Mouse (Mus musculus): ENCODE results near the gene Xrcc4. TPM values are rescaled to one million over a fixed set of nuclear protein-coding genes. Genes with fewer than 3 reads are reported as not detected.

The Xrcc4 gene
- polyA plus RNA-seq, 1 experiment from 2014 or later, result 15.5 TPM

DNA sequence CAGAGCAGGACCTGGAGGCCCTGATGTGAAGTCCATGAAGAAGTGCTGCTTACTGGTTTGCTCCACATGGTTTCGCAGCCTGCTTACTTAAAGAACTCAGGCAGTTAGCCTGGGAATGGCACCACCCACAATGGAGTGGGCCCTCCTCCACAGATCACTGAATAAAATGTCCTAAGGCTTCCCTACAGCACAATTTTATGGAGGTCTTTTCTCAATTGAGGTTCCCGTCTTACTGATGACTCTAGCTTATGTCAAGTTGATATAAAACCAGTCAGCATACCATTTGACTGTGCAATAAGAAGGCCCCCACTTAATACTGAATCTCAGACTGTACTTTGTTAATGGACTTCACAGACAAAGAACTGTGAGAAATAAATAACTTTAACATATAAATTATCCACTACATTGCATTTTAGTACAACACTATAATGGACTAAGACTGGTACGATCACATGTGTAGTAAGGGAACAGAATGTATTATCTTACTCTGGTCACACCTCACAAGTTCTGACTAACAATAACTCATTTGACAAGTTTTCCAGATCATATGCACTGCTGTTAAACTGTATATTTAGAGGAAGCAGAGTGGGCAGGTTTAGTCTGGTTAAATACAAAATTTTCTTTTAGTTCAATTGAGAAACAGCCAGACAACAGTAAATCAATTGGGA is 170.5 kb downstream of the Xrcc4 start:
- H3K27me3 ChIP-seq (replicated peaks), result no peaks in the 10 kb centered on the region
- H3K9ac ChIP-seq (replicated peaks), result no peak overlapping the region
- no peak overlapping the region for H3K4me2 ChIP-seq
- no peaks in the 10 kb centered on the region for H3K4me1 ChIP-seq
- ATAC-seq (ENCODE audit: low FRiP score), result no peak
- no peaks in the 10 kb centered on the region for H3K9me3 ChIP-seq (replicated peaks)
- no peak overlapping the region for H3K4me3 ChIP-seq (replicated peaks)
- no peaks in the 10 kb centered on the region for H3K36me3 ChIP-seq
- no peak overlapping the region for H3K27ac ChIP-seq (replicated peaks)
- 75% methylated on average over 3 of the region's 3 CpGs for WGBS

DNA sequence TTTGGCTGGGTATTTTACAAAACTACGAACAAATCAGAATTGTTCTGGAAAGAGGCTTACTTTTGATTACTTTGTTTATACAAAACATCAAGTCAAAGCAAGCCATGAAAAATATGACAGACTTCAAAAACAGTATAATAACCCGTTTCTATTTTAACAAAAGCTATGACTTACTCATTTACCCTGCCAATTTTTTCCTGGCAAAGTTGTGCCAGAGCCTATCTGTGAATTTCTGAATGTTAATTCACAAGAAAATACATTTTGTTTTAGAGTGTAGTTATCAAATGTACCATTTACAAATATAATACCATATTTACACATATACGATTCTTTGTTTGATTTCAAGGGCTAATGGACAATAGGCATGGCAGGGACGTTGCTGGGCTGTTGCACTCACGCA is 175.1 kb downstream of the Xrcc4 start:
- H3K9ac ChIP-seq (replicated peaks), result no peak overlapping the region
- WGBS, result 84% methylated on average over 5 of the region's 5 CpGs
- no peak overlapping the region for H3K27ac ChIP-seq (replicated peaks)
- no peaks in the 10 kb centered on the region for H3K9me3 ChIP-seq (replicated peaks)
- no peak for ATAC-seq (ENCODE audit: low FRiP score)
- H3K4me3 ChIP-seq (replicated peaks), result no peak overlapping the region
- H3K36me3 ChIP-seq, result no peaks in the 10 kb centered on the region
- no peaks in the 10 kb centered on the region for H3K27me3 ChIP-seq (replicated peaks)
- no peak overlapping the region for H3K4me2 ChIP-seq
- no peaks in the 10 kb centered on the region for H3K4me1 ChIP-seq

DNA sequence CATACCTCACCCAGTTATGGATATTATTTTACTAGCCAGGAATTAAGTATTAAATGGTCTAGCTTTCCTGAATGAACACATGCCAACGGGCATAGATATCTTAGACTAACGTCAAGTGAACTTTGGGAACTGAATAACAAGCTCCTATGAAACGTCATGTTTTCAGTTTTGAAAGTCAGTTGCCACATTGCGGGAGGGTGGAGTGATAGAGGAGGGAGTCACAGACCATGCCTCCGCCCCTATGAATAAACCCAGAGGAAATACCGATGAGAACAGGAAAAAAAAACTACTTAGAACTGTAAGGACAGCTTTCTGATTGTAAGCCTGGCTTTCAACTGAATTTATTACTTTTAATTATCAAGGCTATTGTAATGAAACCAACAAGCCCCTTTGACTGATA is 175.5 kb downstream of the Xrcc4 start:
- H3K9me3 ChIP-seq (replicated peaks), result no peaks in the 10 kb centered on the region
- no peak for ATAC-seq (ENCODE audit: low FRiP score)
- no peak overlapping the region for H3K4me3 ChIP-seq (replicated peaks)
- H3K36me3 ChIP-seq, result no peaks in the 10 kb centered on the region
- no peaks in the 10 kb centered on the region for H3K27me3 ChIP-seq (replicated peaks)
- H3K9ac ChIP-seq (replicated peaks), result no peak overlapping the region
- no peak overlapping the region for H3K27ac ChIP-seq (replicated peaks)
- no peak overlapping the region for H3K4me2 ChIP-seq
- 81% methylated on average over 6 of the region's 6 CpGs for WGBS
- H3K4me1 ChIP-seq, result no peaks in the 10 kb centered on the region

DNA sequence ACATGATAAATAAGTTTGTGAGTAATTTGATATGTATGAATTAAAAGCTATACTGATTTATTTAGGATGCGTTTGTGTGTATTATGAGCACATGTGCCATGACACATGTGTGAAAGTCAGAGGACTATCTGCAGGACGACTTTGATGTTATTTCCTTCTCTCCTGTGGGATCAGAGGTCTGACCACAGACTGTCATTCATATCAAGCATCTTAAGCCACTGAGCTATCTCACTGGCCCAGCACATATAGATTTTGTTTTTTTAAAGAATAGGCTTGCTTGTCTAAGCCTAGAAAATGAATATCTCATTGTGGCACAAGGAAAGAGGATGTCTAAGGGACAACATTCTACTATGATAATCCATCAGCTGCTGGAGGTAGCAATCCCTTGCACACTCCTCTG is 183.3 kb downstream of the Xrcc4 start:
- Histone ChIP-seq H3K36me3 (no peaks in the 10 kb centered on the region), H3K27ac (replicated peaks) (no peak overlapping the region), H3K4me3 (replicated peaks) (no peak overlapping the region), H3K9ac (replicated peaks) (no peak overlapping the region), H3K4me2 (no peak overlapping the region), H3K9me3 (replicated peaks) (no peaks in the 10 kb centered on the region), H3K27me3 (replicated peaks) (no peaks in the 10 kb centered on the region), H3K4me1 (no peaks in the 10 kb centered on the region)
- no peak for ATAC-seq (ENCODE audit: low FRiP score)
- WGBS, result 75% methylated on average over 2 of the region's 2 CpGs

DNA sequence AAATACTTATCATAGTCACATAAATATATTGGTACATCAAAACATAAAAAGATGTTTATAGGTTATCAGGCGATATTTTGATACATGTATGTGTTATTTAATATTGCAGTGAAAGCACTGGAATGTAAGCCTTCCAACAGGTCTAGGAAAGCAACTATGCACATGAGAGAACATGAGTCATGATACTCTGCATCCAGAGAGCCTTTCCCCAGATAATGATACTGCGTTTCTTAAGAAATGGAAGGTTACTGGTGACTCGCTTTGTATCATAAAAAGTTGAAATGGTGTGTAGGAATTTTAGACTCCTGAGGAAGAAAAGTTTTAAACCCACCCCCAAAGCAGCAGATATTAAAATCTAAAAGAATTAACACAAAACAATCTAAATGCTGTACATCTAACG is 190.3 kb downstream of the Xrcc4 start:
- Histone ChIP-seq H3K4me1 (no peaks in the 10 kb centered on the region), H3K27ac (replicated peaks) (no peak overlapping the region), H3K36me3 (no peaks in the 10 kb centered on the region), H3K9ac (replicated peaks) (no peak overlapping the region), H3K27me3 (replicated peaks) (no peaks in the 10 kb centered on the region), H3K9me3 (replicated peaks) (no peaks in the 10 kb centered on the region), H3K4me2 (no peak overlapping the region), H3K4me3 (replicated peaks) (no peak overlapping the region)
- WGBS, result 93% methylated on average over 4 of the region's 4 CpGs
- ATAC-seq (ENCODE audit: low FRiP score), result no peak

DNA sequence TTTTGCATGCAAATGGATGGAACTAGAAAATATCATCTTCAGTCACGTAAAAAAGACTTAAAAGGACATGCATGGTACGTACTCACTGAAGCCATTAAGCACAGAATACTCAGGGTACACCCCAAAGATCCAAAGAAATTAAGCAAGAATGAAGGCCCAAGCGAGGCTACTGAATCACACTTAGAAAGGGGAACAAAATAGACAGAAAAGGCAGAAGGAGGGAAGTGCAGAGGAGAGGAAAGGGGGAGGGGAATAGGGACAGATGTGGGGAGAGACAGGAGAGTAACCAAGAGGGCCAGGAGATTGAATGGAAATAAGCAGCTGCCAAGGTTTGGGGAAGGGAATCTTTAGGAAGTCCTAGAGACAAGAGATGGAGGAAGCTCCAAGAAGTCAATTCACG is 197.3 kb downstream of the Xrcc4 start:
- Histone ChIP-seq H3K4me2 (no peak overlapping the region), H3K9ac (replicated peaks) (no peak overlapping the region), H3K27me3 (replicated peaks) (no peaks in the 10 kb centered on the region), H3K27ac (replicated peaks) (no peak overlapping the region), H3K4me1 (no peaks in the 10 kb centered on the region), H3K36me3 (no peaks in the 10 kb centered on the region), H3K4me3 (replicated peaks) (no peak overlapping the region), H3K9me3 (replicated peaks) (no peaks in the 10 kb centered on the region)
- WGBS, result 91% methylated on average over 4 of the region's 4 CpGs
- no peak for ATAC-seq (ENCODE audit: low FRiP score)

DNA sequence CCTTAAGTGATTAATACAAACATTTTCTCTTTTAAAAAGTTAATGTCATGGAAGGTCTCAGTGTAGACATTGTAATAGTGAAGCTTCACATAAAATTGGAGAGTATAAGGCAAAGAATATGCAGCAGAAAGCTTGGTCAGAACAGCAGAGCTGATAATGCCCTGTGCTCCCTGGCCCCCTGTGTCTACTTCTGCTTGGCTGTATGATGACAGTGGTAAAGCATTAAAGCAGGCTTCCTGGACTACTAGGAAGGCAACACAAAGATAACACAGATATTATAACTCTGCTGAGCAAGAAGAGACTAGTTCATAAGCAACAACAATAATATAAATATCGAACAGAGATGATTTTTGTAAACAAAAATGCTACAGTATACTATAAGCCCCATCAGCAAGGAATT is 199.2 kb downstream of the Xrcc4 start:
- ATAC-seq (ENCODE audit: low FRiP score), result no peak
- Histone ChIP-seq H3K9me3 (replicated peaks) (no peaks in the 10 kb centered on the region), H3K9ac (replicated peaks) (no peak overlapping the region), H3K4me3 (replicated peaks) (no peak overlapping the region), H3K4me1 (no peaks in the 10 kb centered on the region), H3K36me3 (no peaks in the 10 kb centered on the region), H3K27me3 (replicated peaks) (no peaks in the 10 kb centered on the region), H3K27ac (replicated peaks) (no peak overlapping the region), H3K4me2 (no peak overlapping the region)
- WGBS, result 91% methylated on average over 1 of the region's 1 CpGs

DNA sequence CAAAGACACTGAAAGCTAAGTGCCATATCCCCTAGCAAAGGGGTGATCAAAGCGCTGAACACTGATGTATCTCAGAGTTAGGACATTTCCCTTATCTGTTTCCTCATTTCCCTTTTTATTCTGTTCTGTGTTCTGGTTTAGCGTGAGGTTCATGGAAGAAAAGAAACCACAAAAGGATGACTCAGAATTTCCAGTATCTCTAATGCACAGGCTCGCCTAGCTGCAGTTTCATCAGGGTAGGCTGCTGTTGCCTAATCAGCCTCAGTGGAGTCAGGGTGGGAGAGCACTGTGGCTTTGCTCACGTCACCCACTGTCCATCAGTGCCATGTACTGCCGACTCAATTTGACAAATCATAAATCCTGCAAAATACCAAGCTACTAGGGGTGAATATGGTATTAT is 200.3 kb downstream of the Xrcc4 start:
- WGBS, result 71% methylated on average over 5 of the region's 5 CpGs
- no peak for ATAC-seq (ENCODE audit: low FRiP score)
- Histone ChIP-seq H3K9ac (replicated peaks) (no peak overlapping the region), H3K4me1 (no peaks in the 10 kb centered on the region), H3K27me3 (replicated peaks) (no peaks in the 10 kb centered on the region), H3K27ac (replicated peaks) (no peak overlapping the region), H3K9me3 (replicated peaks) (no peaks in the 10 kb centered on the region), H3K4me2 (no peak overlapping the region), H3K4me3 (replicated peaks) (no peak overlapping the region), H3K36me3 (no peaks in the 10 kb centered on the region)

DNA sequence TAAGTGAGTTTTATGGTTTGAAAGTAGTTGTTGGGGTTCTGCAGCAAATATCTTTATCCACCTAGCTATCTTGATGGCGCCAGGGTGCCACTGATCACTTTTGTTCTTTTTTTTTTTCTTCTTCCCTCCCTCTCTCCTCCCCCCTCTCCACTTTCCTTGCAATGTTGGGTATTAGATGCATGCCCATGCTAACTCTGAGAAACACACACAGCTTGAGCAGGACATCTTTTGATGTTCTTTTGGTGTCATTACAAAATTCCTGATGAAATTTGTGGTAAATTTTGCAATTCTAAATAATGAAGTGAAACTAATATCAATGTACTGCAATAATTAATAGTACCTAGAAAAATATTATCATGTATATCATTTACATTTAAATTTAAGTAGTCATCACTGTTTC is 205.9 kb downstream of the Xrcc4 start:
- Histone ChIP-seq H3K4me3 (replicated peaks) (no peak overlapping the region), H3K27me3 (replicated peaks) (no peaks in the 10 kb centered on the region), H3K9ac (replicated peaks) (no peak overlapping the region), H3K9me3 (replicated peaks) (no peaks in the 10 kb centered on the region), H3K4me2 (no peak overlapping the region), H3K4me1 (peaks cover 7% of the 10 kb centered on the region; the same call in 1 of the 2 replicates), H3K27ac (replicated peaks) (no peak overlapping the region), H3K36me3 (no peaks in the 10 kb centered on the region)
- no peak for ATAC-seq (ENCODE audit: low FRiP score)
- WGBS, result 96% methylated on average over 1 of the region's 1 CpGs

DNA sequence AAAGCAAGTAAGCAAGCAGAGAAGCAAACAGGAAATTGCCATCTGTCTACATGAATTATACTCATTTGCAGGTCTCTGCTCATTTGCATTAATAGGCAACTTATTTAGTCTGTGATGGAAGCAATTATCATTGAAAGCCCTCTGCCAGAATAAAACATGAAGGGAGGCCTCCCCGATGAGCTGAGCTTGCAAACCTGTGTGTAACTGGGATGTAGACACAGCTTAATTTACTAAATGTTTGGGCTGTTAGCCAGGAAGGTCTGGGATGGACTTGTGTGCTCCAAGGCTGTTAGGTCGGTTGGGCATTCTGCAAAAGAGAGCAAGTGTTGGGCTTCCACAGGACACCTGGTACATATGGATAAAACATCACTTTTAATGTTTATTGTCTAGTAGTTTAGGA is 208.1 kb downstream of the Xrcc4 start:
- Histone ChIP-seq H3K9ac (replicated peaks) (no peak overlapping the region), H3K4me1 (peaks cover 7% of the 10 kb centered on the region; the same call in 1 of the 2 replicates), H3K27me3 (replicated peaks) (no peaks in the 10 kb centered on the region), H3K4me3 (replicated peaks) (no peak overlapping the region), H3K4me2 (no peak overlapping the region), H3K9me3 (replicated peaks) (no peaks in the 10 kb centered on the region), H3K27ac (replicated peaks) (no peak overlapping the region), H3K36me3 (no peaks in the 10 kb centered on the region)
- 22% methylated on average over 2 of the region's 2 CpGs for WGBS
- ATAC-seq (ENCODE audit: low FRiP score), result peak; percentile 25; the same call in 1 of the 2 replicates

DNA sequence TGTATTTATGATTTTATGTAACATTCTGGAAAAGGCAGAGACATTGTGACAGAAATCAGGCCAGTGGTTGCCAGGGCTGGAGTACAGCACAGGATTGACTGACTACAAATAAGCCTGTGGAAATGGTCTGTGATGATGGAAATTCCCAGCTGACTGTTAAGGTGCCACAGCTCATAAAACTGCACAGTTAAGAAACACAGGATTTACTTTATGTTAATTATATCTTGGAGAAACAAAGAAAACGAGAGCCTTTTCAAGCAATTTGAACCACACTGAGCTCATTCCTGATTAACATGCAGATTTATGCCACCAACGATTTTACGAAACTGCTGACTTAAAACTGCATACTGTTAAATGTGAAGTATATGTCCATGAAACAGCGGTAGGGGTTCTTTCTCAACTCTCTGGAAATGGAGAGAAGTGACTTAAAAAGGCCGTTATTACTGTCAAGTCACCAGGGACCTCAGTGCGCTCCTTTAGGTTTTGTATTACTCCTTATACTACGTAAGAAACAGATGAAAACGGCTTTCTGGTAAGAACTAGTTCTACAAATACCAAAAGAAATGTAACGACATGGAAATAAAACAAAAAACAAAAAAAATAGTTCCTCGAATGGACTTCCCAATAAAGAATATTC is 210.5 kb downstream of the Xrcc4 start:
- WGBS, result 47% methylated on average over 10 of the region's 10 CpGs
- H3K9ac ChIP-seq (replicated peaks), result no peak overlapping the region
- H3K4me3 ChIP-seq (replicated peaks), result no peak overlapping the region
- H3K27me3 ChIP-seq (replicated peaks), result no peaks in the 10 kb centered on the region
- peak overlapping the region; percentile 15 for H3K4me2 ChIP-seq
- peak; percentile 74 for ATAC-seq (ENCODE audit: low FRiP score)
- H3K9me3 ChIP-seq (replicated peaks), result no peaks in the 10 kb centered on the region
- H3K36me3 ChIP-seq, result no peaks in the 10 kb centered on the region
- H3K4me1 ChIP-seq, result peaks cover 7% of the 10 kb centered on the region; the same call in 1 of the 2 replicates
- H3K27ac ChIP-seq (replicated peaks), result no peak overlapping the region

DNA sequence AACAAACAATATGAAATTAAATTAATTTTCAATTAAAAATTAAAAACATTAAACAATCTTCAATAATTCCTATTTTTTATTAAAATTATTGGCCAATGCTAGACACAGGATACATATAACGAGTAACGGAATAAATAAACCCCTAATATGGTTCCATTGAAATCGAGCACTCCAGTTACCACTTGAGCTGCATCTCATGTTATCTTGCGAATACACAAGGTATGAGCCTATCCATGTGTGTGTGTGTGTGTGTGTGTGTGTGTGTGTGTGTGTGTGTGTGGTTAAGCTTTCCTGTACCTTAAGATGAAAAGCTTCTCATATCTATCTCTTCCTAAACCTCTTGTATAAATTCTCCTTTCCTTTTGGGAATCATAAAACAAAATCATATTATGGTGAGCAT is 213.9 kb downstream of the Xrcc4 start:
- Histone ChIP-seq H3K27ac (replicated peaks) (no peak overlapping the region), H3K4me1 (0 out of 2 replicates have a peak, but pooled peaks cover 3% of the 10 kb centered on the region), H3K36me3 (no peaks in the 10 kb centered on the region), H3K4me3 (replicated peaks) (no peak overlapping the region), H3K9me3 (replicated peaks) (no peaks in the 10 kb centered on the region), H3K9ac (replicated peaks) (no peak overlapping the region), H3K4me2 (no peak overlapping the region), H3K27me3 (replicated peaks) (no peaks in the 10 kb centered on the region)
- no peak for ATAC-seq (ENCODE audit: low FRiP score)
- WGBS, result 93% methylated on average over 4 of the region's 4 CpGs

Data from neural tube, embryonic 15.5 days (tissue).